Mouse (Mus musculus): Measurements from ENCODE around the gene 2810408A11Rik.

The 2810408A11Rik gene

DNA sequence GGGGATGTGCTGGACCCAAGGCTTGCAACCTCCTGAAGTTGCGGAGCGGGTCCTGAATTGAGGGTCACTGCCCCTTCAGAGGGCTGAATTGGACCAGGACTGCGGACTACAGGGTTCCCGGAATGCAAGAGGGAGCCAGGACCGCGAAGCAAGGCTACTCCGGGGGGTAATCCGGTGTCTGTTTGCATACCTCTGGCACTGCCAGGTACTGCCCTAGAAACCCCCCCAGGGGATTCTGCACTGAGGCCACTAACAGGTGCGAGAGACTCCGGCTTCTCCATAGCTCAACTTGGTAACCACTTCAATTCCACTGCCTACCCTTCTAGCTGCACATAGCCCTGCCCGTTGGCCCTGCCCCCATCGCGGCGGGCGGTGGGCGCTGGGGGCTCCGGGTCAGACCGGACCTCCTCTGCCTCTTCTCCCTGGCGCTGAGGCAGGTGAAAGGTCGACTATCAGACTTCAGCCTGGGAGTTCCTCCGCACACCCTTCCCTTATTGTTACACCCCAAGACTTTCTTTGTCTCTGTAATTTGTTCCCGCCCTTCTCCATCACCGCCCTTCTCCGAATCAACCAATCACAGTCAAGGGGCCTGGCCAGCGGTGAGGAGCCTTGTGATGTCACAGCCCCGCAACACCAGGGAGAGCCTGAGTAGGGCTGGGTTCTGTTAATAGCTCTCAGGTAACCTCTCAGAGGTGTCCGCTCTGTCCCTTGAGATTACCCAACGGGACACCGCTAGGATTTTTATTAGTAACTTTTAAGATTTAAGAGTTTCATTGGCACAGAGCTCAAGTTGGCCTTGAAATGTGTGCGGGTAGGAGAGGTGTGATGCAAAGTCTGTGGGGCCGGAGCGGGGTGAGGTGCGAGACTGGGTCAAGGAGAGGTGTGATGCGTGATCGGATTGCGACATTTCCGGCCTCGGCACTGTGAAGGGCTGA lies at the start of gene 2810408A11Rik, which contains the start of gene Neurl4:
TSS of gene 2810408A11Rik (minus strand) at position 517 of the 935 bp plus-strand sequence.
TSS of gene Neurl4 (plus strand) at position 602 of the 935 bp plus-strand sequence.
- in situ Hi-C loops (cut with MboI; ENCODE audit: low sequenced_read_pairs) = no loop called here

GRCm38 (mm10) chr11:69948763-69949150 lies 48.0 kb upstream of the 2810408A11Rik start:
- in situ Hi-C loops (cut with MboI; ENCODE audit: low sequenced_read_pairs) = no loop called here

- in situ Hi-C loops (cut with MboI; ENCODE audit: low sequenced_read_pairs) = no loop called here
These were observed 47.4 kb upstream of the 2810408A11Rik start, which contains the start of gene Slc2a4 for GRCm38 (mm10) chr11:69948066-69948762. Gene Slc2a4, minus strand, starts transcription at chr11:69948188.

GRCm38 (mm10) chr11:69947337-69948065 lies 46.7 kb upstream of the 2810408A11Rik start:
- in situ Hi-C loops (cut with MboI; ENCODE audit: low sequenced_read_pairs) = no loop called here

DNA sequence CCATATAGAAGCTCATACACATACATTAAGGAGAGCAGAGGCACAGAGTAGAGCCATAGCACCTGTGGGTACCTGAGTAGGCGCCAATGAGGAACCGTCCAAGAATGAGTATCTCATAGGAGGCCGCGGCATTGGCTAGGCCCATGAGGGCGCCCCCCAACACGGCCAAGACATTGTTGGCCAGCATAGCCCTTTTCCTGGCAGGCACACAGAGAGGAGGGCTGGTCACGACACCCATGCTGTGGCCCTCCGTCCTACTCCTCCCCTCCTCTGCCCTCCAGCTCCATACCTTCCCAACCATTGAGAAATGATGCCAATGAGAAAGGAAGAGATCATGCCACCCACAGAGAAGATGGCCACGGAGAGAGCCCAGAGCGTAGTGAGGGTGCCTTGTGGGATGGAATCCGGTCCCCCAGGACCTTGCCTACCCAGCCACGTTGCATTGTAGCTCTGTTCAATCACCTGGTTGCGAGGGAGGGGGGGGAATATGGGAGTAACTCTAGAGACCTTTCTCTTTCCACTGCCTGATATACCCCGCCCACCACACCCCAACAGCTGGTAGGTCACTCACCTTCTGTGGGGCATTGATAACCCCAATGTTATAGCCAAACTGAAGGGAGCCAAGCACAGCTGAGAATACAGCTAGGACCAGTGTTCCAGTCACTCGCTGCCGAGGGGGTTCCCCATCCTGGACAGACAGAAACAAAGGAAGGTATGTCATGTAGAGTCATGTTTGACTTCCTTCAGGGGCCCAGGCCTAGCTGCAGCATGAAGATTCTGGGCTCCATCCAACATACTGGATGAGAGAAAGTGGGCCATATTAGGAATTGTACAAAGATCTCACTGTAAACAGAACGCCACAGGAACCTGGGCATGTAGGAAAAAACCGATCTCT lies 45.5 kb upstream of the 2810408A11Rik start:
- in situ Hi-C loops (cut with MboI; ENCODE audit: low sequenced_read_pairs) = no loop called here

DNA sequence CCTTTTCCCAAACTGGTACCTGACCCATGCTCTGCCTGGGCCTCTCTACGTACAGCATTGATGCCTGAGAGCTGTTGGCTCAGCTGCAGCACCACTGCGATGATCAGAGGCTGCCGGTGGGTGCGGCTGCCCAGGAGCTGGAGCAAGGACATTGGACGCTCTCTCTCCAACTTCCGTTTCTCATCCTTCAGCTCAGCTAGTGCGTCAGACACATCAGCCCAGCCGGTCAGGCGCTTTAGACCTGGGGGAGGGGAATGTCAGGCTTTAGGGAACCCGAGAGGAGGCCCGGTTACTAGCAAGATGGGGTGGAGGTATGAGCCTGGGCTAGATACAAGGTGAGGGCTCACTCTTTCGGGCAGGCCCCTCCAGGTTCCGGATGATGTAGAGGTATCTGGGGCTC lies 44.4 kb upstream of the 2810408A11Rik start:
- in situ Hi-C loops (cut with MboI; ENCODE audit: low sequenced_read_pairs) = no loop called here

- in situ Hi-C loops (cut with MboI; ENCODE audit: low sequenced_read_pairs) = no loop called here
These were observed 40.2 kb upstream of the 2810408A11Rik start for GRCm38 (mm10) chr11:69940962-69941361.

DNA sequence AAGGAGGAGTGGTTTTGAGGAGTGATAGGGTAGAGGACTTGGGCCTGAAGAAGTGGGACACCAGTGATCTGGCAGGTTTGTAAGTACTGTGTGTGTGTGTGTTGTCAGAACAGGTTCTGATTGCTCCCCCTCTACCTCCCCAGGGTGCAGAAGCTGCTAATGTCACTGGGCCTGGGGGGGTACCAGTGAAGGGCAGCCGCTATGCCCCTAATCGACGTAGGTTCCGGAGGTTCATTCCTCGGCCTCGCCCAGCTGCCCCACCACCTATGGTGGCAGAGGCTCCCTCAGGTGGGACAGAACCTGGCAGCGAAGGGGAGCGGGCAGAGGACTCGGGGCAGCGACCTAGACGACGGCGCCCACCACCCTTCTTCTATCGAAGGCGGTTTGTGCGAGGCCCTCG lies 38.9 kb upstream of the 2810408A11Rik start:
- in situ Hi-C loops (cut with MboI; ENCODE audit: low sequenced_read_pairs) = no loop called here

GRCm38 (mm10) chr11:69939181-69939580 lies 38.4 kb upstream of the 2810408A11Rik start:
- in situ Hi-C loops (cut with MboI; ENCODE audit: low sequenced_read_pairs) = no loop called here

DNA sequence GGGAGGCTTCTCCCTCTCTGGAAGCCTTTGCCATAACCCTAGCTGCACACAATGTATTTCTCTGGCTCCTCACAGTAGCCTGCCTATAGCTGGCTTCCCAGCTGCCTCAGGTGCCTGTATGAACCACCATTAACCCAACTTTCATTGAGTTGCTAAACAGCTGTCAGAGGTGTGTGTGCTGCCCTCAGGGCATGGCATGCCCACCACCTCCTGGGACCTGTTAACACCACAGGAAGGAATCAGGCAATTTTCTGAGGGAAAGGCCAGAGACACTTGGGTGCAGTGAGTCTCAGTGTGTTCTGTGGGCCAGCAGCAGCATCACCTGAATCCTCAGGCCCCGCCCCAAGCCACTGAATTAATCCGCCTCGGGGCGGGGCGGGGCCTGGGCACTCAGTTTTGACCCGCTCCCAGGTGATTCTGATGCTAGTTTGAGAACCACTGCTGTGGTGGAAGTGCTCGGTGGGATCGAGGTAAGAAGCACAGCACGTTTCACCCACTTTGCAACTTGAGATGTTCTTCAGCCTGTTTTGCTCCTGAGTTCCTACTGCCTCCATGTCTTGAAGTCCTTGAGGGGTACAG lies 37.7 kb upstream of the 2810408A11Rik start:
- in situ Hi-C loops (cut with MboI; ENCODE audit: low sequenced_read_pairs) = no loop called here

GRCm38 (mm10) chr11:69937834-69938233 lies 37.0 kb upstream of the 2810408A11Rik start:
- in situ Hi-C loops (cut with MboI; ENCODE audit: low sequenced_read_pairs) = no loop called here

GRCm38 (mm10) chr11:69937385-69937784 lies 36.6 kb upstream of the 2810408A11Rik start:
- in situ Hi-C loops (cut with MboI; ENCODE audit: low sequenced_read_pairs) = no loop called here

GRCm38 (mm10) chr11:69936714-69937347 lies 36.0 kb upstream of the 2810408A11Rik start:
- in situ Hi-C loops (cut with MboI; ENCODE audit: low sequenced_read_pairs) = no loop called here

DNA sequence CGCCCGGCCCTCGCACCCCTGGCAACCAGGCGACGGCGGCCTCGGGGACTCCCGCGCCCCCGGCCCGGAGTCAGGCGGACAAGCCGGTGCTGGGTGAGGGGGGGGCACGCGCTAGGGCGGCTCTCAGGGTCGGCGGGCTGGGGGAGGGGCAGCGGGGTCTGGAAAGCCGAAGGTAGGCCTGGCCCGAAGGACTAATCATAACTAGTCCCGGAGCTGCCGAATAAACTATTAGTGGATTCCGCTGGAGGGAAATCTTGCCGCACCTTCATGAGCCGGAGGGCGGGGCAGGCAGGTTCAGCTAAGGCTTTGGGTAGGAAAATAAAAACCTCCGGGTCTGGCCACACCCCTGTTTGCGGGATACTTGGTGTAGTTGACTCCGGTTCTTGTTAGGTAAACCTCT lies 35.4 kb upstream of the 2810408A11Rik start:
- in situ Hi-C loops (cut with MboI; ENCODE audit: low sequenced_read_pairs) = no loop called here

DNA sequence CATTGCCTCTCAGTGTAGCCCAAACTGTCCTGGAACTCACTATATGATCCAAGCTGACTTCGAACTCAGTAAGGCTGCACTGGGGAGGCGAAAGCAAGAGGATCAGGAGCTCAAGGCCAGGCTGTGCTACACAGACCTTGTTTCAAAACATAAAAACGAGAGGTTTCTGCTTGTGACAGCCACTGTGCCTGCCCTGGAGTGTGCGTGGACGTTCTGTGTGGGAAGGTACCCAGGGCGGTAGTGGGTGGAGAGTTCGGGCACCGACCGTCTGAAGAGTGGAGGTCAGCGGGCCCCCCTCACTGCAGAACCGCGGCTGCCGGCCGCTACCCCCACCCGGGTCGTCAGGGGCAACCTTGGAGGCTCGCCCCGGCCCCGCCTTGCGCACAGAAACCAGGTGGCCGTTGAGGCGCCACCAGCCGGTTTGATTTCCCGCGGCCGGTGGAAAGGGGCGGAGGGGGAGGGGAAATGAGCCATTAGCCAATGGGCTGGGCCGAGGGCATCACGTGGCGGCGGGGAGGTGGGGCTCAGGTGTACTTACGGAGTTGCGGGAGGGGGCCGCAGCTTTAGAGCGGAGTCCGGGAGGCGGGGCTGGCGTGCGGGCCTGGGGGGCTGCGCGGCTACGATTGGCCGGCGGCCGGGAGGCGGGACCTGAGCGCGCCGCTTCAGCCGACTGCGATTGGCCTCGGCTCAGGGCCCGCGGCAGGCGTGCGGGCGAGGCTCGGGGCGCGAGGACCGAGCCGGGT lies 34.5 kb upstream of the 2810408A11Rik start, which contains the start of gene Ybx2:
TSS of gene Ybx2 (plus strand) at position 660 of the 743 bp plus-strand sequence.
- in situ Hi-C loops (cut with MboI; ENCODE audit: low sequenced_read_pairs) = no loop called here

GRCm38 (mm10) chr11:69934681-69935080 lies 33.9 kb upstream of the 2810408A11Rik start:
- in situ Hi-C loops (cut with MboI; ENCODE audit: low sequenced_read_pairs) = no loop called here

DNA sequence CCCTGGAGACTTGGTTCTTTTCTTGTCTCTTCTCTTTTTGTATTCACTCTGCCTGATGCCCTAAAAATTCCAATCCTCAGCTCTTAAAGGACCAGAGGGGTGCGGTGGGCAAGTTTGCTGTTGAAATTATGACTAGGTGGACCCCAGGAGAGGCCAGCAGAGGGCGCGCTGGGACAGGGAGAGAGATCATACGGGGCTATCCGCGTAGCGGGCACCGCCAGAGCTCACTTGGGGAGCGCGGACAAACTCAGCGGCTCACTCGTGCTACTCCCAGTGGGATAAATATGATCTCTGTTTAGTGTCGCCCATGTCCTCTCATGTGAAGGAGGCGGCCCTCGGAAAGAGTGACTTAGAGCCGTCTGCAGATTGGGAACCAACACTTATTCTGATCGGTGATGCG lies 33.4 kb upstream of the 2810408A11Rik start:
- in situ Hi-C loops (cut with MboI; ENCODE audit: low sequenced_read_pairs) = no loop called here

GRCm38 (mm10) chr11:69933066-69933465 lies 32.3 kb upstream of the 2810408A11Rik start:
- in situ Hi-C loops (cut with MboI; ENCODE audit: low sequenced_read_pairs) = no loop called here

All from CH12F3 (cell line).